Mouse (Mus musculus) gastrocnemius, postnatal 25 days (tissue): ENCODE results near the gene Reps2. TPM values are rescaled to one million over a fixed set of nuclear protein-coding genes. Genes with fewer than 3 reads are reported as not detected.

Experiments used
- DNase-seq: peaks from one replicate; pipeline ENCODE4 v3.0.0; 2022
- total RNA-seq, 2 experiments: library from RNA; stranded (reverse); gene quantifications; 1 replicate in 1 of 2; 2 replicates in 1 of 2; pipeline ENCODE4 v1.2.3; 2021

Gene Reps2
- total RNA-seq, 2 experiments from 2014 or later, result 1.4 to 2.4 TPM

DNA sequence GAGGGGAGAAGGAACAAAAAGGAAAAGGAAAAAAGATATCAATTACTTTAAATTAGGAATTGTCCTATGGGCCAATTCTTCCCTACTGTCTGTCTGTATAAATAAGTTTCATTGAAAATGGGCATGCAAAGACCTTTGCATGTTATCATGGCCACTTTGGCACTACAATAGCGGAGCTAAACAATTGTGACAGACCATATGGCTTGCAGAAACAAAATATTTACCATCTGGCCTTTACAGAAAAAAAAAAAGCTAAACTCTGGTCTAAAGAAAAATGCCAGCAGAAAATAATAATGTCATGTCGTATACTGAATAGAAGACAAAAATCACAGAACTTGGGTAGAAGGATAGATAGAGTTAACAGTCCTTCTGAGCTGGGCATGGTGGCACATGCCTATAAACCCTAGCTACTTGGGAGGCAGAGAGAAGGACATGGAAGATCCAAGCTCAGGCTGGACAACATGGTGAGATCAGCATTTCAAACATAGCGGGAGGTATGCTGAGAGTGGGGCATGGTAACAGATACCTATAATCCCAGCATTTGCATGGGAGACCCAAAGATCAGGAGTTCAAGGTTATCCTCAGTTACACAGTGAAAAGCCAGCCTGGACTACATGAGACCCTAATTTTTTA, 54.2 kb downstream of the Reps2 start:
- no peak for DNase-seq

DNA sequence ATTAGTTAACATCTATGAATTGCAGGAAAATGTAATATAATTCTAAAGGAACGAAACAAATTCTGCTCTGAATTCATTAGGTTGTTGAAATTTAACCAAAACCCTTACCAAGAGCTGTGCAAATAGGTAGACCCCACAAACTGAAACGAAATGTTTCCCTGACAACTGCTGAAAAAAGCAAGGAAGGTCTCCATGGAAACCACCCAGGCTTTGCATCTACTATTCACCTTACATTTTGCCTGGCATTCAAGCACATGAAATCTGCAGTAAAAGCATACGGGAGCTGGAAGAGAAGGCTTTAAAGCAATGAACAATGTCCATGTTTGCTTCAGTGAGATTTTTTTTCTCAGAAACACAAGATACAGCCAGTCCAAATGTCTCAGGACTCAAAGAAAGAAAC, 59.1 kb downstream of the Reps2 start:
- no peak for DNase-seq

DNA sequence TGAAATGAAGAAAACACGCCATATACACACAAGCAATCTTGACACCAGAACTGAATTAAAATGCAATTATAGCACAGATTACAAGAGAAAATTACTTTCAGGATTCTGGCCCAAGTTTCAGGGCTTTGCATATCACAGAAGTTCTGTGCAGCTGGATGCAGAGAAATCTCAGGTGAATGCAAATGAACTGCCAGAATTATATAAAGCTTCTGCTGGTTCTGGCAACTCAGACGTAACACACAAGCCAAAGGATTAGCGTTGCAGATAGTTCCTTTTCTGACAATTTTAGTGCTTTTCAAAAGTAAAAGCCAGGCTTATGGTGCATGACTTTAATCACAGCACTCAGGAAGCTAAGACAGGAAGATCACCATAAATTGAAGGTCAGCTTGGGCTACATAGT, 62.9 kb downstream of the Reps2 start:
- DNase-seq, result no peak

DNA sequence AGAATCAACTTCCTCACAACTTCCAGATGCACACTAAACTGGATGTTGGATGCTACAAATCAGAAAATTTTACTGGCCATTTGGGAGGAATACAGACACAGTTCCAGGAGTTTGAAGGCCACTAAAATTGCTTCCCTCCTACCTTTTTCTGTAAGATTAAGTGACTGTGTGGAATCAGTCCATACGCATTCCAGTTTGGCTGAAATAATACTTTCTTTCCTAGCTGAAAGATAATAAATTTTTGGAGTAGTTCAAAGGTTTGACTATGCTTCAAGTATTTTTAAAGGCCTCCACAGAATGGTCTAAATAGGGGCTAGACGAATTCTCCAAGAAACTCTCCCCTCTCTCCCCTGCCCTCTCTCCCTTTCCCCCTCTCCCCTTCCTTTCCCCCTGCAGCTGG, 75.0 kb downstream of the Reps2 start:
- DNase-seq, result no peak

DNA sequence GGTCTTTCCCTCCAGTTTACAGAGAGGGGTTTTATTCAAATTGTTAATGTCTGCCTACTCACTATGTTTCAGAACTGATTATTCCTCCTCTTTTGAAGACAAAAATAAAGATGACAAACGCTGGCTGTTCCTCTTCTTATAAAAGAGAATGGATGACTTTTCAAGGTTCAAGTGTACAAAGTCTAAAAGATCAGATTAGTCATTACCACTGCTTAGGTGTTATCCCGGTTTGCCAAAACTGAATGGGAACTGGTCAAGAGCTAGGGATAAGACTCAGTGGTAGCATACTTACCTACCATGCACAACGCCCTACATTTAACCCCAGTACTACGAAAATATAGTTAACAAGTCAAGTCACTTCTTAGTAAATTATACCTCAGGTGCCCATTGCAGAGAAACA, 77.9 kb downstream of the Reps2 start:
- DNase-seq, result no peak

DNA sequence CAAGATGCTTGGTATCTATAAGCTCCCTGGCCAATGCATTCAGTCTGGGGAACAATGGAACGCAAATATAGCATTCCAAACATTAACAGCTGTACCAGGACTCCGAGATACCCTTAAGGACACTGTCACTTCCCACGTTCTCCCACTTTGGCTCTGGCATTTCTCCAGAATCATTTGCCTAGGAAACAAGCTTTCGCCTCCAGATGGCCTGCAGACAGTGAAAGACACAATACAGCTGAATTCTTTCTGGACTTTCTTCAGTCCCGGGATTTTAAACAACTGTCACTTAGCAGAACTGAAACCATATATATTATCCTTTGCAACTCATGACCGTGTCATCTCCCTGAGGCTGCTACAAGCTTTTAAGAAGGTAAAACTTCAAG, 87.0 kb downstream of the Reps2 start:
- DNase-seq, result no peak

DNA sequence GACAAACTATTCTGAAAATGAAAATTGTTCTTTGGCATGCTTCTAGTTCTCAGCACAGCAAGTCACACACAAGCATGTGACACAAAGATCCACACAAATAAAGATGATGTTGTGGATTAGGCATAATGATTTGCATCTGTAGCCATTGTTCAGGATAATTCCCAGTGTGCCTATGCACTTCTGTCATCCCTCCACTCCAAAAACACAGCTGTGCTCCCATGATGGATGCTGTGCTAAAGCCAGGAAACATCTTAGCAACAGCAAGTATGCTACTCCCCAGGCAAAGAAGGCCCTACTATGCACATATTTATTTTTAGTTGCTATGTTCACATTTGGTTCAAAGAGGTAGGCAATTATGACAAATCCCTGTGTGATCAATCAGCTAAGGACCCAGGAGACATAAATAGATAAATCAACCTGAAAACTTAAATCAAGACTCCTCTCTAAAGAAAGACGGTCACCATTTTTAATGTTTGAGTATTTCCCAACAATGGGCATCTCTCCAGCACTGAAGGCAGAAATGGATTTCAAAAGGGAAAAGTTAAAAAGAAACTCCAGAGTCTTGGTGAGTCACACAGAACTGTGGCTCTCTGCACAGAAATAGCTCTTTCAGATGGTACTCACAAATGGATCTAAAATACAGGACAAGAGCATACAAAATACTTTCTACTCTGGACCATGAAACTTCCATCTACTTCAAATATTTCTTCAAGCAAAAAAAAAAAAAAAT, 87.6 kb downstream of the Reps2 start:
- DNase-seq, result no peak

DNA sequence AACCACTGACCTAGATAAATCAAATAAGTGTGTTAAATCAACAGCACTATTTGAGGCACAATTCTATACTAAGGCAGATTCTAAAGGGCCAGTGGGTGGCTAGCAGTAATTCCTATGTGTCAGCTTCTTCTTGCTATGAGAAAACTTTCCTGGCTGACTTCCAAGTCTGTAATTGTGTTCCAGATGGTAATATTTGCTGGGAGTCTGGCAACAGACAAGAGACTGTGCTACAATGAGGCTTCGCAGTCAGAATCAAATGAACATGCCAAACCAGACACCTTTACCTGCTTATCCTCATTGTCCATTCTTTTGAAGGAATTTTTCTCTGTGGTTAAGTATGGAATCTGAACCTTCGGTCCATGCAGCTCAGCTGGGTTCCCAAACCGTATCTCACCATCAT, 88.9 kb downstream of the Reps2 start:
- DNase-seq, result no peak

DNA sequence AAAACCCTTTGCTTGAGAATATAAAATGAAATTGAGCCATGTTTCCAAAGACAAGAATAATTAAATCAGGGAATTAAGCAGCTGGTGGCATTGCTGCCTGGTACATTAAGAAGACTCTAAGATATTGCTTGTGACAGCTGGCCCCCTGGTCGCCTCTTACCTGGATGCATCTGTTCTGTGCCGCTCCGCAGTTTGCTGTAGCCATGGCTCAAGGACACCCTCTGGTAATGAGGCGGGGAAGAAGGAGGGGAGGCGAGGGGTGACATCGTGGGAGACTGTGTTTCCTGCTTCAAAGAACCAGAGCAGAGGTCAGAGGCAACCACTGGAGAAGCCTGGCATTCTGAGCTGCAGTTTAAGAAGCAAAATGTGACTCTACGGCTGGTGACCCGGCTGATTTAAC, 91.1 kb downstream of the Reps2 start:
- no peak for DNase-seq

DNA sequence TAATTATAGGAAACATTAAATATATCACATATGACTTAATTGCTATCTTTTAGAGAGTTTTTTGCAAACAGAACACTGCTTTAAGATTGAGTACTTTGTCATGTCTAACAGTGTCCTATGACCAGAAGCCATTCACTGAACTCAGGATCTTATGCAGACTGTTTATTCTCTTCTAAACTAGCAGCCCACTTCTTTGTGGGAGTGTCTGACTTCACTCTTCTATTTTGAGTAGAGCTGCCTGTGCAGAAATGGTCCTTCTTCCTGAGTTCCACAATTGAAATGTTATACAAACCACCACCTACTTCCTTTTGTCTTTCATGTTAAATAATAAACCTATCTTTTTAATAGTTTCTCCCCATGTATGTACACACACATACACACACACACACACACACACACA, 98.4 kb downstream of the Reps2 start:
- no peak for DNase-seq

DNA sequence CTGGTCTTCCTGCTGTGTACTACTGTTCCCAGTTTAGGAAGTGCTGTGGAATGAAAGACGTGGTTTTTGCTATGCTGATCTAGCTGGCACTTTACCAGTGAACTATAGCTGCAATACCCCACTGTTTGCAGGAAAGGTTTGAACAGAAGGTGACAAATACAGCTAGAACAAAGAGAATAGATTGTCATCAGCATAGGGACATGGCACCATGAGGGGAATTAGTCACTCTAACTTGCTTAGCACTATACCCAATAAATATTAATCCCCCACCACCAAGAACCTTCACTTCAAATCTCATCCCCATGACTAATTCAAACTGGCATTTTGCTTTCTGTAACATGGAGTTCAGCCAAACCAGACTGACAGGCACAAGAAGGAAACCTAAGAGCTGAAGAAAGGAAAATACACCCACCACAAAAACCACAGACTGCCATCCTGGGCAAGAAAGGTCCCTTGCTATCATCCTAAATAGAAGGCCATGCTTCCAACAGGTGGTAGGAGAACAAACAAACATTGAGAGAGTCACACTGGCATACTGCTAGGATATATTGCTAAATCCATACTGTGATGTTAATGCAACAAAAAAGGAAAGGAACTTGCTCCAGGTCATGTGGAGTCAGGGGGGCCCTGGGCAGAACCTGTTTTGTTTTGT, 100.7 kb downstream of the Reps2 start:
- DNase-seq, result no peak

DNA sequence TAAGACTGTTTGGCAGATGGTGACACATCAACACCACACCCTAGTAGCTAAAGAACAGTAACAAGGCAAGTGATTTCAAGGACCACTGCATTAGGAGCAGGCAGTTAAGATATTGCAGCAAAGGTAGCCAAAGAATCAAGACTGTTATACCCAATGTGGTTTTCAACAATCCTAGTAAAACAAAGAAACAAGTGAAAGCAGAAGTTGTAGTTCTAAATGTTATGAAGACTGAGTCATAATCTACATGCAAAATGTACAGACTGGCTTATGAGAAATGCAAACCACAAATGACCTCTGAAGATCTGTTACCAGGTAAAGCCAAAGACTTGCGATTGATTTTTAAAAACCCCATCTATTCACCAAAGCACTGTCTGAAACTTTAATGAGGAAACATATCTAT, 101.5 kb downstream of the Reps2 start:
- no peak for DNase-seq

DNA sequence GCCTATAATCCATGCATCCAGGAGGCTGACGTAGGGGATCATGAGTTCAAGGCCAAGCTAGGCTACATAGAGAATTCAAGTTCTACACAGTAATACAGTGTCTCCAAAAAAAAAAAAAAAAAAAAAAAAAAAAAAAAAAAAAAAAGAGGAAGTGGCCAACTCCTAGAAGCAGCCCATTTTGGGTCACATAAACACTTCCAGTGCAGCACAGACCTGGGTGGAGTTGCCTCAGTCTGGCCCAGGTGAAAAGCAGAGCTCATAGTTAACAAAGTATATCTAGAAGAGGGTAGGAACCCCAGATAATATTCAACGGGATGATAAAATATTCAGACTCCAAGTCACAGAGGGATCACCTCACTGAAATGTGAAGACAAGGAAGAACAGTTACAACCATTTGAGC, 112.4 kb downstream of the Reps2 start:
- no peak for DNase-seq

DNA sequence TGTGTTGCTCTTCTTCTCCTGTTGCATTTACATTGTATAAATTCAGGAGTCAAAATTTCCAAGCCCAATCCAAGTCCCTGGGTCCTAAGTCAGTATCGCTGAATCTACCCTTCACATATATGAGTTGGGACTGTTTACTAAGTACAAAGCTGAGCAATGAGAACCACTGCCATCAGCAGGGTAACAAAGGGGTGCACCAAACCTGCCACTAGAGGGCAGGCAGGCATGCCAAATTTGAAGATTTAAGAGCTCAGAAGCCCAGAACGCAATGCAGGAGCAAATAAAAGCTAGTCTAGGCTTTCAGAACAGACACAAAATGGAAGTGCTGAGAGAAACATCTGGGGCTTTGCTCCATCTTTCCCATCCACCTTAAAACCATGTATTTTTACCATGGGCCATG, 116.2 kb downstream of the Reps2 start:
- DNase-seq, result no peak

DNA sequence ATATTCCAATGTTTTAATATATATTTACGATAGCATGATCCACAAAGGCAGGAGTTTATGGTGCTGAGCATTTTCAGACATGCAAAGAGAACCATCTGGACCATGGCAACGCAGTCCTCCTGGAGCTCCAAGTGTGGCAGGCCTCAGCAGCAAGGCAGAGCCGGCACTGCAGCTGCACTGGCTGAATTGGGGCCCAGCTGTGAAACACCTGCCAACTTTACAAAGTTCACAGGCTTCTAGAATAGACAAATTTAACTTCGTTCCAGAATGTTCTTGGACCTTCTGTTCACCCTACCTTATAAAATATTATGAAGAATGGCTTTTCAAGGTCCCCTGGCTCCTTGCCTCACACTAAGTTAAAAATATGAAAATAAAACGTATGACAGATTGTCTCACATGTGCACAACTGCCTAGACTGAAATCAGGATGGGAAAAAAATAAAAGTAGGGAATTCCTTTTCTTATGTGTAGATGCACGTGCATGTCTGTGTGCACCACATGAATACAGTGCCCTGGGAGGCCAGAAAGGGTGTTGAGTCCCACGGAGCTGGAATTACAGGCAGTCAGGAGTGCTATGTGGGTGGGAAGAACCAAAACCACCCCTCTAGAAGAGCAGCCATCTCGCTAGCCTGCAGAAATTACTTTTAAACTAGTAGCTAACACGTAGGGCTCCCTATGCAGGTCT, 121.5 kb downstream of the Reps2 start:
- DNase-seq, result peak; percentile 55

DNA sequence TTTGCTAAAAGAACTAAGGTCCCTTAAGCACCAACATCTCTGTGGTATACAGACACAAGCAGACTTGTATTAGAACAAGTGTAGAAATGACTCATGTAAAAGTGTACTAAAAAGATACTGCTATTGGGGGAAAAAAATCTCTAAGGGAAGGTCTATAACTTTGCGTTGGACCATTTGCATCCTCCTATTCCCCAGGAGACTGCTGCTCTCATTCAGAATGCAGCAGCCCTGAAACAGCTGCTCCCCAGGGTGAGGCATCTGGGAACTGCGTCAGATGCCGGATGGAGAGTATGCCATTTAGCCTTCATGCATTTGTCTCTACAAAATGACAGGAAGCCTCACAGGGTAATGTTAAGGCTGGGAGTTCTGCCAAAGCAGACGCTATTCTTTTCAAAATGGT, 122.3 kb downstream of the Reps2 start:
- no peak for DNase-seq

DNA sequence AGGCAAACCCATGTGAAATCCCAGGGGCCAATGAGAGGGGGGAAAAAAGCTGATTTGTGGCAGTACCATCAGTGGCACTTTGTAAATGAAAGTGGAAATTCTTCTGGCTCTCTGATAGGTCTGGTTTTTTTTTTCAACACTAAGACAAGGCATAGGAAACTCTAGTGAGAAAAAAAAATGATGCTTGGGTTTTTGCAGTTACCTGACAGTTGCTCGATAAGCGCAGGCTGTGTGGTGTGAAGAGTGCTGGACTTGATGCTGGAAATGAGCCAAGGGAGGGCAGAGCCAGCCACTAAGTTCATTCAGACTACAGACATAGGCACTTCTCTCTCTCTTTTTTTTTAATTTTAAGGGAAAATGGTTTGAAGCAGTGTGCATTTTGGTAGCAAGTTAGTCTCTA, 123.1 kb downstream of the Reps2 start:
- DNase-seq, result no peak

DNA sequence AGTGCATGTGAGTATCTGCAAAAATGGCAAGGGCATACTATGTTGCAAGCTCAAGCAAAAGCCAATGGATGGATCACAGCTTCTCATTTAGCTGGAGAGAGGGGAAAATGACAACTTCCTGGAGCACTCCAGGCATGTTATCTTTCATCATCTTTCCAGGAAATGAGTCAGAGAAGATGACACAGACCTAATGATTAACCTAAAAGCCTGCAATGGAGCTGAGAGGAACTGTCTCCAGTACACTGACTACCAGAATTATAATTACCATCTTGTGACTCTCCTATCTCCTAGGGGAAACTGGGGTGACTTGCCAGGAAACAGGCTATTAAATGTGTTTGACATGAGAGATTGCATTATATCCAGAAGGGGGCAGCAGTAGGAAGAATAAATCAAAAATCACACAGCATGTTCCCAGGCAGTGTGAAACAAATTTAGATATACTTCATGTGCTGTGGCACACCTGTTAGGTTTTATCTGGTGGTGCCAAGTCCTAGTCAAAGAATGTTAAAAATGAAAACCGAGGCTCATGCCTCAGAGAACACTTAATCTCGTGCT, 132.9 kb downstream of the Reps2 start:
- no peak for DNase-seq

DNA sequence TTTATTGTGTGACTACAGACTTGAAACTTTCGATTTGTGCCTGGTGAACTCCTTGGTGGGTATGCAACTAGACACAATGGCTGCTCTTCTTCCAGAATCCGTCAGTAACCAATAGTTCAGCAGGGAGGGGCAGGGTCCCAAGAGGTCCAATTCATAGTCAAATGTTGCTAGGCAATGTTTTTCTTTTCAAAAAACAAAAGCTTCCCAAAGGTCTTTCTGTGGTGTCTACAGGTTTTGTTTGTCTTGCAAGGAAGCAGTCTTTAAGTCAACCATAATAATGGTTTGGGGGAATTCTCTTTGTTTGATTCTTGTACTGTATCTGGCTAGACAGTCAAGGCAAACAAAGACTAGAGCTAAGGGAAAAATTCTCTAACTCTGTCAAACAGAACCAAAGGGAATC, 138.3 kb downstream of the Reps2 start:
- no peak for DNase-seq

DNA sequence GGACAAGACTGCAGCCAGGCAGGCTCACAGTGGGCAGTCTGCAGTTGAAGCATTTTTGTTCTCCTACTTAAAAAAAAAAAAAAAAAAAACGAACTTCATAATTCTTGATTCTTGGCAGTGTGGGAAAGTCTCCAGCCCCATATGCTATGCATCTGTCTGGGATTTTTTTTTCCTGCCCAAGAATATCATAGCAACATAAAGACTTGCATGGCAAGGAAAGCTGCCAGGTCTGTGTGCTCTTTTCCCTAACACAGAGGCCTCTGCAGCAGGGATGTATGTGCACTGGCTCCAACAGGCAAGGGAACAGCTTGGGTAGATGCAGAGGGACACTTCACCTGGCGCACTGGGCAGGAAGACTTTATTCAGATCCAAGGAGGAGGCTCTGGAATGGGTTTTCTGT, 140.0 kb downstream of the Reps2 start:
- DNase-seq, result no peak

DNA sequence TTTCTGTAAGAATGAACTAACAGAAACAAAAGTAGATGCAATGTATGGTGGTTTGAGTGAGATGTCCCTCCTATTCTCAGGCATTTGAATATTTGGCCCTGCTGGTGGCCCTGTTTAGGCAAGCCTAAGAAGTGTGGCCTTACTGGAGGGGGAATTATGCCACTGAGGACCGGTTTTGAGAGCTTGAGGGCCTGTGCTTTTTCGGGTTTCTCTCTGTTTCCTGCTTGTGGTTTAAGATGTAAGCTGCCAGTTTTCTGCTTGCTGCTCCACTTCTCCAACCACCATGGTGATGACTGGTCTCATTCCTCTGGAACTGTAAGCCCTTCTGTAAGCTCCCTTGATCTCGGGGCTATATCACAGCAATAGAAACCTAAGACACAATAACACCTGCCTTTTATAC, 142.5 kb downstream of the Reps2 start:
- no peak for DNase-seq

DNA sequence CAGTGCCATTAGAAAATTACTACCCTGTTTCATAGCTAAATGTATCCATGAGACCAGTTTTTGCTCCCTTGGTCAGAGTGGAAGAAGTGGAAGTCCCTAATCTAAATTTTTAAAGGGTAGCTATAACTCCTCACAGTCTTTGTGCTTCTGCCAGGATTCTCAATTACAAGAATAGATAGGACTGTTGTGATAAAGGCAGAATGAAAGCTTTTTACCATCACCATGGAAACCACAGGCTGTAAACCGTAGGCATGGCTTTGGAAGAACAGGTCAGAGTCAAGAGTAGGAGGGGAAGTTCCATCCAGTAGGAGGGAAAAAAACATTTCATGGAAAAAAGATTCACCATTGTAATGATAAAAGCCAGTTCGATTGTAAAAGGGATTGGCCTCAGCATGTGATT, 147.0 kb downstream of the Reps2 start:
- DNase-seq, result no peak

DNA sequence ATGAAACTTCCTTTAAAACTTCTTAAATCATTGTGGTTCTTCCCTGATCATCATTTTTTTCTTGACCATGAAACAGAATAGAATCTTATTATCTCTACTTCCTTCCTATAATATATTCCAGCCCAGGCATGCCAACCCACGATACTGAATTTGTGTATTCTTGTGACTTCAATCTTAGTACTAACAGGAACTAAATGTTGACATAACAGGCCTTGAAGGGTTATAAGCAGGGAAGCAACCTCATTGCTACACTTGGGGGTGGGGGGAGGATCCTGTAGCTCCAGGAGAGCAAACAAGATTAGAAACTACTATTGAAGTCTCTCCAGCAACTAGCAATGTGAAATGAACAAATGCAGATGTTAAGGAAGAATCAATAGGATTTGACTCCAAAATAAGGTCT, 154.8 kb downstream of the Reps2 start:
- DNase-seq, result no peak
